Mouse (Mus musculus) kidney, embryonic 14.5 days (tissue): ENCODE data around the gene Eloa. TPM values are rescaled to one million over a fixed set of nuclear protein-coding genes. Genes with fewer than 3 reads are reported as not detected.

Experiments
- ATAC-seq: fragments of 200-750 bp; cut with Nextera tagmentation; 2 replicates; pipeline ENCODE4 v1.8.0; 2017; ENCODE audit warnings: moderate number of reproducible peaks, mild to moderate bottlenecking, moderate TSS enrichment, moderate library complexity; ENCODE audit not compliant: low FRiP score, low TSS enrichment
- H3K27ac ChIP-seq: fragments of 300-500 bp; sonication (generic); 2 replicates; pipeline ENCODE4 v1.5.1; 2014; ENCODE audit warnings: low read depth, mild to moderate bottlenecking, low read length, moderate library complexity, mixed read lengths
- H3K27me3 ChIP-seq: fragments of 300-500 bp; sonication (generic); 2 replicates; pipeline ENCODE4 v1.6.1; 2014; ENCODE audit warnings: mild to moderate bottlenecking, low read length; ENCODE audit not compliant: control insufficient read depth, insufficient read depth
- H3K36me3 ChIP-seq: fragments of 300-500 bp; sonication (generic); 2 replicates; pipeline ENCODE4 v1.6.1; 2014; ENCODE audit warnings: low read length, mixed read lengths; ENCODE audit not compliant: control insufficient read depth, insufficient read depth
- H3K4me1 ChIP-seq: fragments of 300-500 bp; sonication (generic); 2 replicates; pipeline ENCODE4 v1.6.1; 2014; ENCODE audit warnings: low read length, mixed read lengths; ENCODE audit not compliant: control insufficient read depth, insufficient read depth
- H3K4me2 ChIP-seq: fragments of 300-500 bp; sonication (generic); replicated peaks from 2 replicates; pipeline ENCODE4 v1.6.1; 2014; ENCODE audit warnings: low read depth, mild to moderate bottlenecking, low read length
- H3K4me3 ChIP-seq: fragments of 300-500 bp; sonication (generic); 2 replicates; pipeline ENCODE4 v1.5.1; 2014; ENCODE audit warnings: mild to moderate bottlenecking, low read length
- H3K9ac ChIP-seq: fragments of 300-500 bp; sonication (generic); 2 replicates; pipeline ENCODE4 v1.6.1; 2014; ENCODE audit warnings: low read depth, mild to moderate bottlenecking, low read length, moderate library complexity
- H3K9me3 ChIP-seq: fragments of 300-500 bp; sonication (generic); 2 replicates; pipeline ENCODE4 v1.6.1; 2016; ENCODE audit warnings: low read length; ENCODE audit not compliant: control insufficient read depth
- WGBS: fragments of 180-500 bp; shearing (Covaris S2); extraction: QIAGEN DNeasy Blood & Tissue Kit; methylation state at CpG from one replicate; pipeline ENCODE4 v1.1.7; 2014; 5-methylcytosine and 5-hydroxymethylcytosine counted together
- polyA plus RNA-seq: library from polyadenylated mRNA; unstranded; fragments of >200 nt; fragmentation: Nextera tagmentation; extraction: Ambion mirVana; gene quantifications from 2 replicates; pipeline ENCODE4 v1.2.1, GENCODE M21; 2014

The Eloa gene
- polyA plus RNA-seq, 1 experiment from 2014 or later = 43.7 TPM

GRCm38 (mm10) chr4:135961709-135962108 is 59.9 kb downstream of the Eloa start:
- Histone ChIP-seq H3K9ac (no peak overlapping the region), H3K27ac (no peak overlapping the region), H3K9me3 (no peaks in the 10 kb centered on the region), H3K4me2 (no peak overlapping the region), H3K4me1 (peaks cover 21% of the 10 kb centered on the region), H3K36me3 (peaks cover 23% of the 10 kb centered on the region; the same call in 1 of the 2 replicates), H3K4me3 (no peak overlapping the region), H3K27me3 (no peaks in the 10 kb centered on the region)
- no peak for ATAC-seq
- WGBS = 86% methylated on average over 5 of the region's 5 CpGs

- H3K9me3 ChIP-seq = no peaks in the 10 kb centered on the region
- peaks cover 19% of the 10 kb centered on the region; the same call in 1 of the 2 replicates for H3K36me3 ChIP-seq
- no peak overlapping the region for H3K4me3 ChIP-seq
- peaks cover 21% of the 10 kb centered on the region for H3K4me1 ChIP-seq
- H3K9ac ChIP-seq = no peak overlapping the region
- no peak overlapping the region for H3K4me2 ChIP-seq
- no peak for ATAC-seq
- no peak overlapping the region for H3K27ac ChIP-seq
- H3K27me3 ChIP-seq = no peaks in the 10 kb centered on the region
- 29% methylated on average over 5 of the region's 5 CpGs for WGBS
Measured at GRCm38 (mm10) chr4:135960717-135961116, 60.8 kb downstream of the Eloa start.

GRCm38 (mm10) chr4:135958354-135958753 is 63.2 kb downstream of the Eloa start:
- no peaks in the 10 kb centered on the region for H3K27me3 ChIP-seq
- H3K4me3 ChIP-seq = no peak overlapping the region
- no peaks in the 10 kb centered on the region for H3K9me3 ChIP-seq
- H3K36me3 ChIP-seq = peaks cover 27% of the 10 kb centered on the region; the same call in 1 of the 2 replicates
- H3K4me1 ChIP-seq = peaks cover 11% of the 10 kb centered on the region
- H3K4me2 ChIP-seq = no peak overlapping the region
- ATAC-seq = no peak
- 60% methylated on average over 8 of the region's 8 CpGs for WGBS
- H3K27ac ChIP-seq = no peak overlapping the region
- H3K9ac ChIP-seq = peak overlapping the region; percentile 13; the same call in 1 of the 2 replicates

GRCm38 (mm10) chr4:135955886-135956285 is 65.7 kb downstream of the Eloa start:
- Histone ChIP-seq H3K4me3 (no peak overlapping the region), H3K9ac (no peak overlapping the region), H3K36me3 (peaks cover 30% of the 10 kb centered on the region; the same call in 1 of the 2 replicates), H3K4me1 (peaks cover 5% of the 10 kb centered on the region; the same call in 1 of the 2 replicates), H3K27me3 (no peaks in the 10 kb centered on the region), H3K27ac (no peak overlapping the region), H3K9me3 (no peaks in the 10 kb centered on the region), H3K4me2 (no peak overlapping the region)
- ATAC-seq = no peak
- 91% methylated on average over 9 of the region's 9 CpGs for WGBS

GRCm38 (mm10) chr4:135954241-135954640 is 67.3 kb downstream of the Eloa start:
- H3K4me1 ChIP-seq = peaks cover 12% of the 10 kb centered on the region
- no peak overlapping the region for H3K4me3 ChIP-seq
- H3K27ac ChIP-seq = no peak overlapping the region
- peaks cover 21% of the 10 kb centered on the region; the same call in 1 of the 2 replicates for H3K36me3 ChIP-seq
- no peak overlapping the region for H3K4me2 ChIP-seq
- no peaks in the 10 kb centered on the region for H3K9me3 ChIP-seq
- H3K9ac ChIP-seq = no peak overlapping the region
- H3K27me3 ChIP-seq = no peaks in the 10 kb centered on the region
- ATAC-seq = 0 out of 2 replicates have a peak, but pooled peaks have one; percentile 53
- WGBS = 11% methylated on average over 2 of the region's 2 CpGs

Other genes starting within 250 kb of the Eloa start
- 334 and 342 TPM in 2 replicates for gene Srsf10, start 166.0 kb downstream of the Eloa start, polyA plus RNA-seq
- gene Pnrc2, start 147.9 kb downstream of the Eloa start, polyA plus RNA-seq = 174 and 209 TPM in 2 replicates
- 0.10 and 0.45 TPM in 2 replicates for gene Cnr2, start 126.4 kb downstream of the Eloa start, polyA plus RNA-seq
- gene Fuca1, start 101.0 kb downstream of the Eloa start, polyA plus RNA-seq = 57.6 and 69.2 TPM in 2 replicates
- 81.1 and 81.3 TPM in 2 replicates for gene Hmgcl, start 75.3 kb downstream of the Eloa start, polyA plus RNA-seq
- 29.0 and 31.3 TPM in 2 replicates for gene Gale, start 58.0 kb downstream of the Eloa start, polyA plus RNA-seq
- 133 and 140 TPM in 2 replicates for gene Lypla2, start 49.1 kb downstream of the Eloa start, polyA plus RNA-seq
- gene Pithd1, start 34.5 kb downstream of the Eloa start, polyA plus RNA-seq = 49.0 and 62.1 TPM in 2 replicates
- 527 and 692 TPM in 2 replicates for gene Rpl11, start 31.7 kb upstream of the Eloa start, polyA plus RNA-seq
- 848 and 979 TPM in 2 replicates for gene Id3, start 121.7 kb upstream of the Eloa start, polyA plus RNA-seq
- 5.7 and 6.0 TPM in 2 replicates for gene E2f2, start 150.6 kb upstream of the Eloa start, polyA plus RNA-seq
- gene Asap3, start 184.6 kb upstream of the Eloa start, polyA plus RNA-seq = 2.0 and 3.0 TPM in 2 replicates
- 5.4 and 6.3 TPM in 2 replicates for gene Tcea3, start 226.0 kb upstream of the Eloa start, polyA plus RNA-seq